Mouse (Mus musculus) layer of hippocampus, postnatal 36 days (tissue): ENCODE measurements around the gene Col24a1. TPM values are rescaled to one million over a fixed set of nuclear protein-coding genes. Genes with fewer than 3 reads are reported as not detected.

Experiments
- DNase-seq, 2 experiments: peaks; one replicate each; pipeline ENCODE4 v3.0.0; 2022
- total RNA-seq, 2 experiments: library from RNA; stranded (reverse); gene quantifications; 2 replicates each; pipeline ENCODE4 v1.2.3; 2021

Col24a1 gene
- under 1 TPM; 0.05 to 0.13 TPM for total RNA-seq

DNA sequence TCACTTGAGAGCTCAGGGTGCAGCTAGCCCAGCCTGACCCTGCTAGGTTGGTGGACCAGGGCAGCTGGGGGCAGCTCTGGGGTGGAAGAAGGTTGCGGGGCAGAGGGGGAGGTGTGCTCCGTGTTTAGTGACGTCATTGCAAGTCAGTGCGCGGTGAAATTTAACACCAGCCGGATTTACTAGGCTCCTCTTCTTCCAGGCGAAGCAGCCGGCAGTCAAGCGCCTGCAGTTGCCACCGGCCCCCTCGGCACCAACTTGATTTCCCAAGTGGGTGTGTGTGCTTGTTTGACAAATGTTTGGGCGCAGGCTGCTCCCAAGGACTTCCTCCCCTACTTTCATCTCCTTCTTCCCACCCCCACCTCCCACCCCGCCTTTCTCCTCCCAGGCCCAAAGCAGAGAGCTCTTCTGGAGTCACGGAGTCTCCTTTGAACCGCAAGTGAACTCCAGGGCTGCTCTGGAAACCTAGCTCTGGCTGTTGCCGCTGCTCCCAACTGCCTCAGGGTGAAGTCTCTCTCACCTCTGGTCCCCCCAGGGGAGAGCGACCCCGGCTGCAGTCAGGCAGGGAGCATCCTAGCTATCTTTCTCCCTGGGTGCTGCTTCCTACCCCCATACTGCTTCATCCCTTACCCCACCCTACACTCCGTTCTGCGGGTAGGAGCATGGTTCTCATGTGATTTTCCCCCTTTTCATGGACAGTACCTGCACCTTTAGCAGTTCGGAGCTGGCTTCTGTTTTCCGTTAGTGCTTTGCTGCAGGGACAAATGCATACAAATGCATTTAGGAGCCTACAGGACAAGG, at the start of gene Col24a1:
Gene Col24a1, plus strand, starts transcription at position 136 of the 798 bp plus-strand sequence.
- no peak for DNase-seq

DNA sequence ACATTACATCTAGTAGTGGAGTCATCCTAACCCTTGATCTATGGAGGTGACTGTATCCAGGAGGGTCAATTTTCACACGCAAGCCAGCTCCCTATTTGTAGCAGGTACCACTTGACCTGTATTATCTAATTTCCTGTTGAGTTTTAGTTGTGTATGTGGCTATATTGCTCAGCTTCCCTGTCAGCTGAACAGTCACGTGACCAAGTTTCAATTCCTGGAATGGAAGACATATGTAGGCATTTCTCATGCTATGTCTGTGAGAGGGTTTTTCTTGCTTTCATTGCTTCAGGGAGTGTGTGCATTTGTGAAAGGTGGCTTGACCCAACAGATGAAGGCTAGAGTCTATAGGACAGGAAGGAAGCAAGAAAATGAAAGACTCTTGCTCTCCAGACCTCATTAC, 44.2 kb upstream of the Col24a1 start:
- no peak for DNase-seq

DNA sequence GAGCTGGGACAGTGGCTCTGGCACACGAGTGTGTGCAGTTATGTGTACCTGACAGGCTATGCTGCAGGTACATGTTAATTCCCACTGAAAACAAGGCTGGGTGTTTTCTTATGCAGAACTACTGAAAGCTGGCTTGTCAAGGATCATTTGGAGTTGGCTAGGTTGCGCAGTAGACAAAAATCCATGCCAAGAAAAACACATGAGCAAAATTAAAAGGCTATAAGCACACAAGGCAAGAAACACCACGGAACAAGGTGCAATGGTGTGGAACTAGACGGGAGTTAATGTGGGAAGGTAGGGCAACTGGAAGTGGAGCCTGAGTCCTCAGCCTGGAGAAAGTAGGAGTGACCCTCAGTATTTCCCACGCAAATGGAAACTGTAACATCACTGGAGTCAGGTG, 39.2 kb upstream of the Col24a1 start:
- no peak for DNase-seq

DNA sequence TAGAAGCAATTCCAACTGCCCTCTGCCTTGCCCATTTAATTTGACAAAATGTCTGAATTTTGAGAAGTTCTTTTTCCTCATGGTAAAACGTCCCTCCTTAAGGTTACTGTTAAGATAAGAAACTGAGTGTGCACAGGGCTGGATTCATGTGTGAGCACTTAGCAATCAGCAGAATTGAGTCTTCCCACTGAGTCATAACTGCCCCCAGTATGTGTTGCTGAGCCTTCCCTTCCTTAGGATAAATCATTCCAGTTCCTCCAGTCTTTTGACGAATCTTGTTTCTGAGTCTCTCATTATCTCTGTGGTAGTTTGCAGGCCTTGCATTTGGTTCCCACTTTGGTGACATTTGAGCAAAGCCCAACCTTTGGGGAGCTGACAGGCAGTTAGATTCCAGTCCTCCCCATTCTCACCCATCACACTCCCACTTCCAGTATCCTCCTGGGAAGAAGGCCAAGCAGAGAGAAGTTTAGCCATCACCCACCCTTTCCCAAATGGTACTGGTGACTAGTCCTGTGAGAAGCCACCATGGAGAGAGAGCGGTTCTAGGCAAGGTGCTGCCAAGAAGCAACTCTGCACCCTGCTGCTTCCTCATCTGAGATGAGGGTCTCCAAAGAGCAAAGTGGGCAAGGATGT, 37.4 kb upstream of the Col24a1 start:
- no peak for DNase-seq

DNA sequence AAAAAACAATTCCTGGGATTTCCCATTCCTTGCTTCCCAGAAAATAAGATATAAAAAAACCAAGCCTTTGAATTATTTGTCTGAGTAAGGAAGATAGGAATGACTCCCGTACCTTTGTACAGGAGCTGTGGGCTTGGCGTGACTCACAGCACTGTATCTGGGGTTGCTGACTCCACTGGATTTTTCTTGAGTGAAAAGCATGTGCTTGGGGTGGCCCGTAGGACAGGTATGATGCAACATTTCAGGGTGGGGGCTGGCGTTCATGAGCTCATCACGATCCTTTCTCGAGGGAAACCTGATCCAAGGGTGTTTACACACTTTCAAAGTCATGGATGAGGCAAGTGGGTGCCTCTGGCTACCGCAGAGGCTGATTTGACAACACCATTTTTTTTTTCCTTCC, 35.6 kb upstream of the Col24a1 start:
- no peak for DNase-seq

DNA sequence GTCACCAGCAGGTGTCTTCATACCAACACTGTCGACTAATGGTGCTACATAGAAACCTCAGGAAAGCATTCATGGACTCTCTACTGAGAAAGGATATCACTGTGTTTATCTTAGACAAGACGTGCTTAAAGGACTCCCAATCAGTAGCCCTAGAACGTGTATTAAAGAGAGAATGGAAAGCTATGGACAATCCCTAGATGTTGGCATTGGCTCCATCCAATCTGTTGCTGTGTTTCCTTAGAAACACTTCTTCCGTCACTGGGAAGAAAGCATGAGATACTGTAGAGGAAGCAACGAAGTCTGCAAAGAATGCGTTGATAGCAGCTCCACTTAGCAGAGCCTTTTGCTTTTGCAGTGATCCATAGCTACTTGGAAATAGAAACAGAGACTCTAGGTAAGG, 32.6 kb upstream of the Col24a1 start:
- no peak for DNase-seq

DNA sequence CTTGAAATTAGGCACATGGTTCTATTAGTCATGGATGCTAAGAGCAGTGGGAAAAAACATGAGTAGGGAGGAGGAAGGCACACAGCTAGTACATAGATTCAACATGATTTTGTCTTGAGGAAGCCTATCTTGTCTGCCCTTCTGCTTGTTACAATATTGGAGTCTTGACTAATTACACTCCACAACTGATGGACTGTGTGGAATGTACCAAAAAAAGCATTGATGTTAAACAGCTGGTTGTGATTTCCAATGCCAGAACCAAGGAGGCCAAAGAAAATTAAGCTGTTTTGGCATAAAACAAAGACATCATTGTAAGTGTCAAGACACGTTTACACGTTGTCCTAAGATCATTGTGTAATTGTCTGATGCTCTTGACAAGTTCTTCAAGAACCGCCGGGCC, 29.1 kb upstream of the Col24a1 start:
- no peak for DNase-seq

DNA sequence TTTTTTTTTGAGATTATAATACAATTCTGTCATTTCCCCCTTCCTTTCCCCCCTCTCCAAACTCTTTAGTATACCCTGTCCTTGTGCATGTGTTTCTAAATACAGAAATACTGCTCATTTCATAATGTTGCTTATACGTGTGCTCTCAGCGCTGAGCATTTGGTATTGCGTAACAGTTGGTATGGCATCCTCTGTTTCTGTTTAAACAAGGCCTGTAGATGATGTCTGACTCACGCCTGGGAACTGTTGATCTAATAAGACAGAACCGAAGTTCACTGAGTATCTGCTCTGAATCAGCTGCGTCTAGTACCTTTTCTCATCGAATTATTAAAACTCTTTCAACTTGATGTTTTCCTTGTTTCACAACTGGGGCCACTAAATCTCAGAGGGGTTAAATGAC, 24.2 kb upstream of the Col24a1 start:
- no peak for DNase-seq

DNA sequence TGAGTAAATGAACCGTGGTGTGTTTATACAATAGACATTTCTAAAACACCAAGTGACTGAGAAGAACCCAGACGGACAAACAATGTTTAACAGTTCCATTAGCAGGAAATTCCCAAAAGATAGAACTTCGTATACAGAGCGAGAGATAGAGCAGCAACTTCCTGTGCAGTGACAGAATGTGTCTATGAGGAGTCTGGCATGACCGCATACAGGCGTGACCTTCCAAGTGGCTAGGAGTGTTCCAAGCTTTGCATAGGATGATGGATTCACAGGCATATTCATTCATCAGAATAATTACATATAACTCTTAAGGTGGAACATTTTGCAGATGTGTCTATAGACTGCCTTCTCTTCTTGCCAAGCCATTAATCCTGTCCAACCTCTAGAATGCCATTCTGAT, 18.1 kb upstream of the Col24a1 start:
- DNase-seq: no peak

DNA sequence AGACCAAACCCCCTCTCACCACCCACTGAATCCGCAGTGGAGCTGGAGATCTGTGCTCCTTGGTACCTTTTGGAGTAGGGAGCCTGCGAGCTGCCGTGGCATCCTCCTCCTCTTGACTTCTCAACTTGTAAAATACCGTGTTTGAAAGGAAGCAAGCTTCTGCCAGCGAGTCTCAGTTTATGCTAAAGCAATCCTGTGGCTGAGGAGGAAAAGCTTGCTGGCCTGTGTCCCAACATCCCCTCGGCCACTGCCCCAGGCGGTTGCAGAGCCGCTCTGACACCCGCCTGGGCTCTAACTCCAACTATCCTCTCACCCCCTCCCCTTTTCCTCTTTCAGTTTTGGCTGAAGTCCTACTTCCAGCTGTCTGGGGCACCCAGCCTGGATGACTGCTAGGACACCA, 935 bp downstream of the Col24a1 start:
- no peak for DNase-seq

DNA sequence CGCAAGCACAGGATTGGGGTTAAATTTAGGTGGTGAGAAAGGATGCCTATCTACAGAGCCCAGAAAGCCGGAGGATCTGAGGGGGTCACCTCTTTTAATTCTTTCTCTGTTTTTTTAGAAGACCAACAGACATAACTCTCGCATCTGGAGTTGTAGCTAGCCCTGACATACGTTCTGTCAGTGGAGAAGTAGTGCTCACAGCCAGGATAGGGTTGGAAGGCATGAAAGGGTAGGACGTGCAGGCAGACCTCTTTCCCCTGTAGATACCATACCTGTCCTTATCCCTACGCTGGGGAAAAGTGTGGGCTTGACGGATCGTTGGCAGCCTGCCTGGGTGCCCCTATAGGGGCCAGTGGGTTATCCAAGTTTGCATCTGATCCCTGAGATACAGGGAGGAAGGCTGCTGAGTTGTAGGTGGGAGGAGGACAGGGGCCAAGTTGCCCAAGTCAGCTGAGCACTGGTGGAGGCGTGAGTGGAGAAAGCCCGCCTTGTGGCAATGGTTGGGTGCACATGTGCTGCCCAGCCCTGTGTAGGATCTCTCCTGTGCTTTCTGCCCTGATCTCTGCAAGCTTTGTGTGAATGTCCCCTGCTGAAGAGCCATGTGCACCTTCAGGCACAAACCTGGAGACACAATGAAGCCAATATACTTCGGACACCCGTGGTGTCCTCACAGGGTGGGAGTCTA, 1.5 kb downstream of the Col24a1 start:
- no peak for DNase-seq

DNA sequence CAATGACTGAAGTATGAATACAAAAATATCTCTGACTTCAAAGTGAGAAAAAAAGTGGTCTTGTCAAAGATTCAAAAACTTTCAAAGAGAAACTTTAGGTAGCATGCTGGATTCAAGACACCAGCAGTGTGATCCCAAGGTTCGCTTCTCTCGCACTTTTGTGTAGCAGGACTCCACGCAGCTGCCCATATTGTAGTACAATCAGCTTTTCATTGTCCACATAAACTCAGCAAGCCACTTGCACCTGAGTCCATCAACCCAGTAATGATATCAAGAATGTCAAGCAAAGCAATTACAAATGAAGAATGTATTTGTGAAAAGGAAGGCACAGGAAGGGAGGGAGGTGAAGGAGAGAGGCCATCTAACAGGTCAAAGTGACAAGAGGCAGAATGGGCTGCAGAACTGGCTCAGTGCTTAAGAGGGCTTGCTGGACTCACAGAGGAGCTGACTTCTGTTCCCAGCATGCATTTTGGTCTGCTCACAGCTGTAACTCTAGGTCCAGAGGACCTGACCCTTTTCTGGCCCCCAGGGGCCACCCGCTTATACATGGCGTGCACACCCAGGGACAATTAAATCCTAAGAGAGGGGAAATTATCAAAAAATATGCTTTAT, 7.8 kb downstream of the Col24a1 start:
- DNase-seq: no peak

DNA sequence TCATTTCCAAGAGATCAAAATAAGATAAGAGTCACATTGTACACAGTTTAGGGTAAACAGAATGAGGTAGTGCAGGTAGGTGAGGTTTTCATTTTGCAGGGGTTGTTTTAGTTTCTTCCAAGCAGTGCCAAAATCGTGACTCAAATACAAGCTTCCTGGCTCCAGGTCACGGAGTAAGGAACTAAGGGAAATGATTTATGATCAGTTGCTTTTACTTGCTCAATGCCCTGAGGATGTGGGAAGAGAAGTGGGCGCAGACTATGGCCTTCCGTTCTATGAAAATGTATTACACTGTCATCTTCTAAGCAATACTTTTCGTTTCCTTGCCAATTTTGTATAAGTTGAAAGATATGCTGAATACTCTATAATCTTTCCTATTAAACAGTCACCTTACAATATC, 13.0 kb downstream of the Col24a1 start:
- DNase-seq: no peak

DNA sequence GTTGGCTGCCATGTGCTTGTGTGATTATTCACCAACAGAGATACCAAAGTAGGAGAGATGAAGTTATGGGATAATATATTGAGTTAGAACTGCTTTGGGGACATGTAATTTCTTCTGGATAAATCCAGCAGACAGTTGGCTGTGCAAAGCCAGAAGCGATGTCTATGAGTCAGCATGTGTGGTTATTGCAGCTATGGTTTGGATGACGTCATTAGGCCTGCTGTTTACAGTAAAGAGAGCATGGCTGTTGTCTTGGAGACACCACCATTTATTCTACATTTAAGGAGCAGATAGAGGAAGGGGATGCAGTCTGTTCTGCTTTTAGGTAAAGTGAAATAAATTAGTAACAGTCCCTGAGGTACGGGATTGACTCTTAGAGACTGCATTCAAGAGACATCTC, 14.9 kb downstream of the Col24a1 start:
- no peak for DNase-seq

DNA sequence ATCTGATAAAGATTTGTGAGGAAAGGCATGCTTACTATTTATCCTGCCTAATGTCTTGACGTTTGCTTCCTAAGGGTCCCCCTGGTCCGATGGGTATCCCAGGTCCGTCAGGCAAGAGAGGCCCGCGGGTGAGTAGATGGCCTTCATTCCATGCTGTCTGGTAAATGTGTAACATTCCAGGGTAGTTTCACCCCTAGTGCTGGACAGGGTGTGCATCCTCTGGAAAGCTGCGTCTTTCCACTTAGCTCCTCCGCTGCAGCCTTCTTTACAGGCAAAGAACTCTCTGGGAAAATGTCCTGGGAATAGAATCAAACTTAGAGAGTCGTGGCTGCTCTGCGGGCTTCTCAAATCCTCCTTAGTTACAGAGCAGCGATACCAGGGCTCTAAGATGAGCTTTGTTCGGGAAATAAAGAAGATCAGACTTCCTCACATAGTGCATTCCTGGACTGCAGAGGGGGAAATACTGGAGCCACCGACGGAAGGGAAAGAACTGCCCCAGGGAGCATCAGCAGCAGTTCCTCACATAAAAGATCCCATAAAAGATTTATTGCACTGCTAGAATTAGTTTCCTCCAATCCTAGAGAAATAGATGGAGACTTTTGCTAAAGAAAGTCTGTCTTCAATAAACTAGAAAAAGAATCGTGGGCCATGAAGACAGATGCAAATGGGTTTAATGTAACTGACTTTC, 28.5 kb downstream of the Col24a1 start:
- no peak for DNase-seq

DNA sequence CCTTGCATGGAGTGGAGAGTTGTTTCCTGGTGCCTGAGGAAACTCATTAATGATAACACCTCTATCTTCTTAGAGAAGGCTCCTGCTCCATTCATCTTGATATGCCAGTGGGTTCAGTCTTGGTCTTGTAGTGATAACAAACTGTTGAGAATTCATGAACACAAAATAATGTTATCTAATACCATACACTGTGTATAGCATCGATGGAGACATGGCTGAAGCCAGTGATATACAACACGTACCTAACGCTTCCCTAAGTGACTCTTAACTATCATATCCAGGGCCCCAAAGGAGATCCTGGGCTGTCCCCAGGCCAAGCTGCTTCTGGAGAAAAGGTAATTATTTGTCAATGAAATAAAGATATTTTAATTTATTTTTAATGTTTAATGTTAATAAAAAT, 33.1 kb downstream of the Col24a1 start:
- no peak for DNase-seq

DNA sequence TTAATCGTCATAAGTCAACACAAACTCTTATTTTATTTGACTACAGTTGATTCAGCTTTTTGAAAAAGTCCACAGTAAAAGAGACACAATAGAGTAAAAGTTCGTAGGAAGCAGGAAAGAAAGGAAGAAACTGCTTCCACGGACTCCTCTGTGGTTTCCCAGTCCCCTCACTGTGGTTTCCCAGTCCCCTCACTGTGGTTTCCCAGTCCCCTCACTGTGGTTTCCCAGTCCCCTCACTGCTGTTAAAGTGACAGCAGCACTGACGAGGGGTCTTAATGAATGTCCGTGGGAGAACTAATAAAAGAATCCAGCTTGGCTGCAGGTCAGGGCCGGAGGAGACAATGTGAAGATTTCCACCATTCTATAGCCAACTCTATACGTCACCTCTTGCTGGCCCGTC, 39.4 kb downstream of the Col24a1 start:
- no peak for DNase-seq

DNA sequence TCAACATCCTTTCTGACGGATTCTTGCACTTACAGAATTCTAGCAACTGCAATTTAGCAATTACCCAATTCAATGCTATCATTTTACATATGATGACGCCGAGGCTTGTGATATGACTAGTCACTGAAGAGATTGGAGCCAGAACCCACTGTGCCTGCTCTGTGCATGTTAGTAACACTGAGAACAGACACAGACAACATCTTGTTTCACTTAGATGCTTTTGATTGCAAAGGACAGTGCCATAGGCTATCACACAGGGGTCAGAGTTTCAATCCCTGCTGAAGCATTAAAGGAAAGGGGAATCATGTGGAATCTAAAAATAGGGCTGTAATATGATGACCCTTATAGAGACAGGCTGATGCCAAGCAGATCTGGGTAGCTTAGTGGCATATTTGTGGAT, 41.8 kb downstream of the Col24a1 start:
- no peak for DNase-seq

DNA sequence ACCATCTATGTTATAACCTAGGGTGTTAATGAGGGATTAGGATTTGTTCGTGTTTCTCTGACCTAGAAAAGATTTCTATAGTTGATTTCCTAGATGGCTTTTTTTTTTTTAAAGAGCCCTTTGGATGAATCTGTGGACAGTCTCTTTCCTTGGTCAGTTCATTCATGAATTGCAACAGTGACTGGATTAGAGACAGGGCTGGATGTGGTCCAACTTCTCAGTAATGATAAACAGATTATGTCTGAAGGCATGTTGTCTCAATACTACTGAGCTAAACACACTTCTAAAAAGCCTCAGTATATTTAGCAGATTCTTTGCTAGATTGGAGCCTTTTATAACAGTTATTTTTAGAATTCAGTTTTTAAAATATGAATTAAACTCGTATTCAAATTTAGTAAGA, 44.9 kb downstream of the Col24a1 start:
- DNase-seq: no peak

DNA sequence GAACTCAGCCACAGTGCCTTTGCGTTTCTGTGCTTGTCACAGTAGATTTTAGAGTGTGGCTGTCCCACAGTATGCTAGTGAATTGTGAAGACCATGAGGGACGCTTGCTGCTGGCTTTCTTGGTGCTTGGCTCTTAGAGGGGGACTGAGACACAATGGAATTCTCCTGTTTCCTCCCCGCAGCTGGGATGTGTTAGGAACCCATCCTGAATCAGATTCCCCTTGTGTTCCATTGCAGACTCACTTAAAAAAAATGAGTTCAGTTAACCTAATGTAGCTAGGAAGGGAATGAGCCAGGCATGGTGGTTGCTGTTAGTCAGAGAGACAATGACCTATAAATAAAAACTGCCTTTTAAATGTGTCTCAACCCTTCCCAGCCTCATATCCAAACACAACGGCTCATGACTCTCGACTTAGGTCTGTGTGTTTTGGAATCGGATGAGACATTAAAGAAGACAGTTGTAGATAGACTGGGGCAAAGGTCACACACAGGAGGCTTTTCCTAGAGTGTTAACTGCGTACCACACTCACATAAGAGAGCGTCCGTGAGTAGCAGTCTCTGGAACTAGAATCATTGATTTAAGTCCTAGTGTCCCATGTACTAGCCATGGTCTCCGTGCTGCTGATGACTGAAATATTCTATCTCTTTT, 47.7 kb downstream of the Col24a1 start:
- DNase-seq: no peak

DNA sequence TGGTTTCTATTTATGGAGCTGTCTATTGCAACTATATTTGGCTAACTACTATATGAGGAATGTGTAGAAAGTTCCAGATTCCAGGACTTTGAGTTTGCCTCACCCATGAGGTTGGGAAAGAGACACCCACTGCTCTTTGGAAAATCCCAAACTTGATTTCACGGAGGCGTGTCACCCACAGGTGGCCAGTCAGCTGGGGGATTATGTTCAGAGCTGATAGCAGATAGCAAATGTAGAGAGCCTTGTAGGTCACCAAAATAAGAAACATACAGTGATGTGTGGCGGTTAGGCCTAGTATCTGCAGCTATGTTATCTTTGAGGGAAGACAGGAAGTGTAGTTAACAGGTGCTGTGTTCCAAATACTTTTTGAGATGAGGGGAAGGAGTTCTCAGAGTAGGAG, 56.4 kb downstream of the Col24a1 start:
- DNase-seq: no peak

DNA sequence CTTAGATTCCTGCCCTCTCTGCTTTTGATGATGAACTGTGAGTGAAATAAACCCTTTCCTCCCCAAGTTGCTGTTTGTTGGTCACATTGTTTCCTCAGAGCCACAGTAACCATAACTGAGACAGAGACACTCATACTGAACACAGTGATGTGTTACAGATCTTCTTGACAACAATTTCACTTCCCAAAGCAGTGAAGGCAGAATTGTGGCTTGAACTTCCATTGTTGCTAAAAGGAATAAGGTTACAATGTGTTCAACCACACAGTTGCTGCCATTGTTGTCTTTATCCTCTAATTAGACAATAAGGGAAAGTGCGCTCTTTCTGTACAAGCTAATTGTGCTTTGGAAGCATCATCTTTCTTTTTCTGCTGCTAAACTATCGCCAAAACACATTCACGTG, 61.7 kb downstream of the Col24a1 start:
- DNase-seq: no peak
